Mouse (Mus musculus): ENCODE measurements around the gene Pip5k1a.

DNA sequence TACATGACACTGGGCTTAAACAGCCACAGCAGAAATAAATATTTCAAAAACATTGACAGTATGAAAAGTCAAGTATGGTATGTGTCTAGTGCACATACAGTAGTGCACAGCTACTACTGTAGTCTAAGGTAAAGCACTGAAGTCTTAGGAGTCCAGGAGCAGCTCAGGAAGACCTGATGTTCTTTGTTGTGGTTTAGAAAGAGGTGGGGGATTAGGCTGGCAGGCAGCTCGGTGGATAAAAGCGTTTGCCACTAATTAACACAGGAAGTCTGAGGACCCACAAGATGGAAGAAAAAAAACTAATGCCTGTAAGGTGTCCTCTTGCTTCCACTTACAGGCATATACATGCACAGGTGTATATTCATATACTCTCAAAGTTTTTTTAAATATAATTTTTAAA, 5.9 kb downstream of the Pip5k1a start:
- TF ChIP-seq CTCF (conservative IDR thresholded peaks at IDR 0.05; ENCODE audit: insufficient read depth, insufficient read length, low read depth, low read length) (no peak), POLR2A (IDR thresholded peaks at IDR 0.05; ENCODE audit: low read depth, low read length) (no peak)

All from kidney, adult 2 months (tissue).